In the genomic region with DNA sequence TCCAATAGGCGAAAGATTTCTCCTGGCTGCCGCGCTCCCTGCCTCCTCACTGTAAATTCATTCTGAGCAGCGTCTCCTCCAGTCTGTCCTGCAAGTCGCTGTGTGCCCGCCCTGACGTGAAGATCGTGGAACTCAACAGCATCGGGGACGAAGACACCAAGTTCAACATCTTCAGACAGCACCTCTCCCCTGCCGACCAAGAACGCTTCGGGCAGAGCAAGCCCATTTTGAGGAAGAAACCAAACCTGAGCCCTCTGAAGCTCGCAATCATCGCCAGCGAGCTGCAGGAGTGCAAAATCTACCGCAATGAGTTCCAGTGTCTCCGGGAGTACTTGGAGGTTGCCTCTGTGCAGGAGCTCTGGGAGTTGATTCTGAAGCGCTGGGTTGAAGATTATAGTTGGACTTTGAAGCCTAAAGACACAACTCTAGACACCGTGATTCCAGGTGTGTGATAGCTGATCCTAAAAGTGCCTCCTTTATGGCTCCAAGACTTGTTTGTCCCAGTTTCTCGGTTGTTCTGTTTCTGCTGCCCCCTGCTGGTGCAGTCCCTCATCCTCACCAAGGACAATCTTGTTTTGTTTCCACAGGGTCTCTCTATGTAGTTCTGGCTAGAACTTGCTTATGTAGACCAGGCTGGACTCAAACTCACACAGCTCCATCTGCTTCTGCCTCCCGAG, we compare ENCODE assay signal across 8 mouse cellular contexts. TPM values are rescaled to one million over a fixed set of nuclear protein-coding genes. Genes with fewer than 3 reads are reported as not detected.
DNase-seq lines count a peak whose midpoint lies in the region; ATAC-seq lines count a peak whose summit lies in the region.

No protein-coding gene starts in this region.

- H3K9ac ChIP-seq in intestine, embryonic 15.5 days, result peak overlapping the region; percentile 56

- no peaks in the 10 kb centered on the region for H3K9me3 ChIP-seq in intestine, embryonic 15.5 days

- WGBS in intestine, embryonic 15.5 days, result 8% methylated on average over 22 of the region's 22 CpGs

- intact Hi-C loops in gastrocnemius, postnatal 36 days (cut with DNase I), result loop anchor here (5.0 kb wide), 2 partner anchors 94 to 254 kb away; no protein-coding TSS in a partner anchor
- intact Hi-C loops in left cerebral cortex, postnatal 25 days (cut with DNase I), result loop anchor here (1.0 to 5.0 kb wide), 3 partner anchors 25 to 258 kb away; no protein-coding TSS in a partner anchor

- H3K27me3 ChIP-seq in intestine, embryonic 15.5 days (replicated peaks), result no peaks in the 10 kb centered on the region

- H3K4me2 ChIP-seq in intestine, embryonic 15.5 days (replicated peaks), result peak overlapping the region; percentile 86

- DNase-seq in adrenal gland, adult 8-10 months, result peak; percentile 65
- peak; percentile 81 for DNase-seq in embryo, embryonic 11.5 days (ENCODE audit: low read depth, low spot score)
- peak; percentile 74 to 77 for DNase-seq in gastrocnemius, postnatal 36 days
- DNase-seq in left cerebral cortex, postnatal 25 days (ENCODE audit: low spot score in 2 of 2), result peak; percentile 80 to 86
- peak; percentile 90 for DNase-seq in mesoderm, embryonic 11.5 days (ENCODE audit: low read depth, low spot score)
- DNase-seq in right cerebral cortex, postnatal 36 days (ENCODE audit: low spot score in 2 of 2), result peak; percentile 69 to 75
- DNase-seq in urinary bladder, postnatal 4 days (ENCODE audit: low spot score in 2 of 2), result peak; percentile 64 to 83

- H3K36me3 ChIP-seq in intestine, embryonic 15.5 days, result no peaks in the 10 kb centered on the region

- 0 out of 2 replicates have a peak overlapping the region, but pooled peaks have one; percentile 9 for H3K27ac ChIP-seq in intestine, embryonic 15.5 days

- peak; percentile 77 for ATAC-seq in intestine, embryonic 15.5 days

- no peaks in the 10 kb centered on the region; the same call in 1 of the 2 replicates for H3K4me1 ChIP-seq in intestine, embryonic 15.5 days (replicated peaks)

- H3K4me3 ChIP-seq in intestine, embryonic 15.5 days (replicated peaks), result peak overlapping the region; percentile 41

RNA-seq across cellular contexts. Expression of gene Ttc41, which starts 25.4 kb away (rescaled TPM):
- 1 to 10 TPM; 3.0 to 6.7 (median 3.9) TPM for total RNA-seq in adrenal gland, adult 8-10 months (2022)
- 1 to 10 TPM; 1.9 to 2.1 TPM for total RNA-seq in gastrocnemius, postnatal 36 days (2021)
- 1.6 and 2.0 TPM in 2 replicates for polyA plus RNA-seq in intestine, embryonic 15.5 days (2015; fragmentation: Nextera tagmentation; extraction: Ambion mirVana)
- 1 to 10 TPM; 1.2 to 1.7 TPM for total RNA-seq in left cerebral cortex, postnatal 25 days (2021)

RNA-seq across cellular contexts. Expression of gene Hsp90b1, which starts 25.7 kb away (rescaled TPM):
- 100 to 1,000 TPM; 585 to 731 (median 653) TPM for total RNA-seq in adrenal gland, adult 8-10 months (2022)
- 100 to 1,000 TPM in 1 of 2 experiments, 10 to 100 TPM in 1; 99.0 to 101 TPM for total RNA-seq in gastrocnemius, postnatal 36 days (2021)
- 754 and 764 TPM in 2 replicates for polyA plus RNA-seq in intestine, embryonic 15.5 days (2015; fragmentation: Nextera tagmentation; extraction: Ambion mirVana)
- total RNA-seq in left cerebral cortex, postnatal 25 days (2021), result 100 to 1,000 TPM; 360 to 377 TPM

RNA-seq across cellular contexts. Expression of gene Gm49358, which starts 32.8 kb away (rescaled TPM):
- total RNA-seq in adrenal gland, adult 8-10 months (2022), result 10 to 100 TPM in 3 of 4 experiments, 1 to 10 TPM in 1; 6.1 to 31.4 (median 18.2) TPM
- total RNA-seq in gastrocnemius, postnatal 36 days (2021), result 10 to 100 TPM; 20.2 to 20.3 TPM
- polyA plus RNA-seq in intestine, embryonic 15.5 days (2015; fragmentation: Nextera tagmentation; extraction: Ambion mirVana), result not detected in 2 replicates
- total RNA-seq in left cerebral cortex, postnatal 25 days (2021), result 10 to 100 TPM; 21.2 to 29.7 TPM

RNA-seq across cellular contexts. Expression of gene Nt5dc3, which starts 47.8 kb away (rescaled TPM):
- total RNA-seq in adrenal gland, adult 8-10 months (2022), result 10 to 100 TPM; 44.4 to 80.1 (median 57.1) TPM
- total RNA-seq in gastrocnemius, postnatal 36 days (2021), result 10 to 100 TPM; 44.4 to 53.9 TPM
- polyA plus RNA-seq in intestine, embryonic 15.5 days (2015; fragmentation: Nextera tagmentation; extraction: Ambion mirVana), result 1.0 and 1.1 TPM in 2 replicates
- total RNA-seq in left cerebral cortex, postnatal 25 days (2021), result 10 to 100 TPM; 81.0 to 81.1 TPM

Comparison
In these comparisons a context has a peak if more than half of its experiments do, and no peak if none do; other contexts are left out.
1. Peak in every context shown above with its lines: DNase-seq, ATAC-seq, H3K4me3 ChIP-seq and H3K27ac ChIP-seq.